Mouse (Mus musculus) telencephalon, adult 2 months (tissue): Measurements from ENCODE around the gene Foxl1.

Source experiments
- DNase-seq: peaks from one replicate; pipeline ENCODE4 v3.0.0-alpha.2; 2011; ENCODE audit warnings: low read depth, low spot score

The Foxl1 gene

GRCm38 (mm10) chr8:121170116-121170515 lies 42.4 kb downstream of the Foxl1 start:
- DNase-seq, result no peak

GRCm38 (mm10) chr8:121170626-121171552 lies 43.1 kb downstream of the Foxl1 start:
- DNase-seq, result no peak

GRCm38 (mm10) chr8:121172567-121172966 lies 44.8 kb downstream of the Foxl1 start:
- no peak for DNase-seq

GRCm38 (mm10) chr8:121174178-121174577 lies 46.4 kb downstream of the Foxl1 start:
- DNase-seq, result no peak

- DNase-seq, result no peak
These were observed 47.2 kb downstream of the Foxl1 start for GRCm38 (mm10) chr8:121174721-121175539.

- DNase-seq, result no peak
These were observed 47.9 kb downstream of the Foxl1 start for GRCm38 (mm10) chr8:121175540-121176090.

GRCm38 (mm10) chr8:121176291-121176690 lies 48.6 kb downstream of the Foxl1 start:
- no peak for DNase-seq
